Mouse (Mus musculus) midbrain, embryonic 16.5 days (tissue): Measurements from ENCODE around the gene Cybb. TPM values are rescaled to one million over a fixed set of nuclear protein-coding genes. Genes with fewer than 3 reads are reported as not detected.
"Not testable (repeated sequence)": the region's sequence is repeated elsewhere in the genome, so short reads cannot be mapped to it uniquely, and the experiment has no call there.

Experiments
- ATAC-seq: fragments of 200-750 bp; cut with Nextera tagmentation; 2 replicates; pipeline ENCODE4 v1.8.0; 2017; ENCODE audit warnings: moderate TSS enrichment
- H3K27ac ChIP-seq: fragments of 300-500 bp; sonication (generic); 2 replicates; pipeline ENCODE4 v1.5.1; 2014; ENCODE audit warnings: mild to moderate bottlenecking, low read length, mixed read lengths
- H3K27me3 ChIP-seq: fragments of 300-500 bp; sonication (generic); 2 replicates; pipeline ENCODE4 v1.6.1; 2014; ENCODE audit warnings: low read depth, low read length, mixed read lengths; ENCODE audit not compliant: control insufficient read depth, insufficient read depth
- H3K36me3 ChIP-seq: fragments of 300-500 bp; sonication (generic); 2 replicates; pipeline ENCODE4 v1.6.1; 2014; ENCODE audit warnings: mild to moderate bottlenecking, low read length, moderate library complexity, mixed read lengths; ENCODE audit not compliant: control insufficient read depth, insufficient read depth
- H3K4me1 ChIP-seq: fragments of 300-500 bp; sonication (generic); 2 replicates; pipeline ENCODE4 v1.6.1; 2014; ENCODE audit warnings: mild to moderate bottlenecking, low read length, mixed read lengths; ENCODE audit not compliant: control insufficient read depth, insufficient read depth
- H3K4me2 ChIP-seq: fragments of 300-500 bp; sonication (generic); 2 replicates; pipeline ENCODE4 v1.6.1; 2014; ENCODE audit warnings: mild to moderate bottlenecking, low read length, mixed read lengths
- H3K4me3 ChIP-seq: fragments of 300-500 bp; sonication (generic); 2 replicates; pipeline ENCODE4 v1.5.1; 2014; ENCODE audit warnings: low read depth, mild to moderate bottlenecking, low read length, moderate library complexity, mixed read lengths
- H3K9ac ChIP-seq: fragments of 300-500 bp; sonication (generic); 2 replicates; pipeline ENCODE4 v1.6.1; 2014; ENCODE audit warnings: low read depth, low read length, mixed read lengths
- H3K9me3 ChIP-seq: fragments of 300-500 bp; sonication (generic); replicated peaks from 2 replicates; pipeline ENCODE4 v1.6.1; 2014; ENCODE audit warnings: mild to moderate bottlenecking, low read length, mixed read lengths; ENCODE audit not compliant: control insufficient read depth, poor library complexity, severe bottlenecking
- WGBS: fragments of 180-500 bp; shearing (Covaris S2); extraction: QIAGEN DNeasy Blood & Tissue Kit; methylation state at CpG from one replicate; pipeline ENCODE4 v1.1.7; 2014; 5-methylcytosine and 5-hydroxymethylcytosine counted together
- polyA plus RNA-seq: library from polyadenylated mRNA; unstranded; fragments of >200 nt; fragmentation: Nextera tagmentation; extraction: Ambion mirVana; gene quantifications from 2 replicates; pipeline ENCODE4 v1.2.1, GENCODE M21; 2015

Cybb gene
- polyA plus RNA-seq = 0.11 and 0.40 TPM in 2 replicates

DNA sequence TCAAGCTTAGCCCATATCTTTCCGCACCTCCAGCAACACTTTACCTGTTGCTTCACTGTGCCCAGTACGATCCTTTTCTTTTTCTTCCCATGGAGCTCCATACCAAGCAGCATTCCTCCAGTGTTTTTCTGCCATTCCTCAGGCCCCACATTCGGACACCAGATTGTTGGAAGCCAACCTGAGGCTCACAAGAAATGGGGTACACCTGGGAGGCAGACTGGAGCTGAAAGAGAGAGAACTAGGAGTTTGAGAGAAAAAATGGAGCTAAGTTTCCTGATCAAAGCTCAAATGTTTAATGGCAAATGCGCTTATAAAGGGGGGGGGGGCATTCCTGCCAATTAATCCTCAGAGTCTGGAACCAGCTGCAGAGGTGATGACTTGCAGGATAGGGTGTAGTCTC is at the start of gene Cybb:
Gene Cybb (minus strand): TSS at position 101 of the 400 bp plus-strand sequence.
- Histone ChIP-seq H3K36me3 (no peaks in the 10 kb centered on the region), H3K27me3 (no peaks in the 10 kb centered on the region), H3K9ac (no peak within 1 kb of the TSS), H3K4me1 (no peaks in the 10 kb centered on the region), H3K4me3 (no peak within 1 kb of the TSS), H3K4me2 (no peak within 1 kb of the TSS), H3K27ac (no peak within 1 kb of the TSS), H3K9me3 (no peaks in the 10 kb centered on the region)
- 81% methylated on average over 4 of the region's 4 CpGs for WGBS
- no peak for ATAC-seq

DNA sequence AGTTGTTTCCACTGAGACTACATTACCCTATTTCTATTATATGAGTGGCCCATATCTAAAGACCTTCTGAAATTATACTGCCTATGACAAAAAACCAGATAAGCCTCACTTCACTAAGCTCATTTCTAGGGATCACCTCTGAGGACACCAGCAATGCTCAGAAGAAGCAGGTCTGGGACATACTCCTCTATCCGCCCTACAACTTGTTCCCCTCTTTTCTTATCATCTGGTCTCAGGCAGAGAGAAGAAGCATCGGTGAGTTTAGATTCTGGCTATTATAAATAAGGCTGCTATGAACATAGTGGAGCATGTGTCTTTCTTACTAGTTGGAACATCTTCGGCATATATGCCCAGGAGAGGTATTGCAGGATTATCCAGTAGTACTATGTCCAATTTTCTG is 49.3 kb upstream of the Cybb start:
- no peak for ATAC-seq
- no peaks in the 10 kb centered on the region for H3K27me3 ChIP-seq
- 98% methylated on average over 3 of the region's 3 CpGs for WGBS

DNA sequence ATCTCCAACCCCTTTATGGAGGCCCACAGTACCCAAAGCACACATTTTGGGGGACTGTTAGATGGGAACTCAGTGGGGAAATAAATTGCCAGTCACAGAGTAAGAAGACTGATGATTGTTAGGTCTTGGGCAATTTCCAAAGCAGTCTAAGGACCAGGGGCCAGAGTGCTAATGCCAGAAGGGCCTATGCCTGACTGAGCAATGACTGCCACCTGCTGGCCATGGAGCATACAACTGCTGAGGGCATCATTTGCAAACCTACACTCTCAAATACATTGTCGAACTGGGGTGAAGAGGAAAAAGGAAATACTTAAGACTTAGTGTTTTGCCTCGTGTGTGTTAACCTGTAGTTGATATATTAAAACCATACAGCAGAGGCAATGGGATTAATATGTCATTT is 32.4 kb upstream of the Cybb start:
- not testable (repeated sequence) for H3K9ac ChIP-seq, H3K36me3 ChIP-seq, H3K27me3 ChIP-seq, H3K27ac ChIP-seq, H3K4me2 ChIP-seq, H3K4me1 ChIP-seq, H3K9me3 ChIP-seq, H3K4me3 ChIP-seq
- peak; percentile 32; the same call in 1 of the 2 replicates for ATAC-seq
- 42% methylated on average over 2 of the region's 2 CpGs for WGBS

More for the DNA sequence above, 49.3 kb upstream of the Cybb start:
- Histone ChIP-seq H3K4me1 (no peaks in the 10 kb centered on the region), H3K9me3 (no peaks in the 10 kb centered on the region), H3K4me3 (no peak overlapping the region), H3K4me2 (no peak overlapping the region), H3K9ac (no peak overlapping the region), H3K36me3 (no peaks in the 10 kb centered on the region), H3K27ac (no peak overlapping the region)

GRCm38 (mm10) chrX:9517531-9517930 is 30.0 kb upstream of the Cybb start:
- not testable (repeated sequence) for H3K4me1 ChIP-seq, H3K9ac ChIP-seq, H3K9me3 ChIP-seq, H3K4me3 ChIP-seq, H3K4me2 ChIP-seq, H3K36me3 ChIP-seq, H3K27me3 ChIP-seq, ATAC-seq, H3K27ac ChIP-seq

DNA sequence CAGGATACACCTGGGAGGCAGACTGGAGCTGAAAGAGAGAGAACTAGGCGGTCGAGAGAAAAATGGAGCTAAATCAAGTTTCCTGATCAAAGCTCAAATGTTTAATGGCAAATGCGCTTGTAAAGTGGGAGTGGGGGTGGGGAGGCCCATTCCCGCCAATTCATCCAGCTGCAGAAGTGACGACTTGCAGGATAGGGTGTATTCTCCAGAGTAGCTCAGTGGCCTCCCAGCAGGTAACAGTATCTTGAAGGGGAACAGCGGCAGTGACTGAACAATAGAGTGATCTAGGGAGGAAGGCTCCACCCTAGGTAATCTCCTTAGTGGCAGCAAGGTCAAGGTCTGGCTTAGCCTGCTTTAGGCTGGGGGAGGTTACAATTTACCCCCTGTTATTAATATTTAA is 12.5 kb downstream of the Cybb start:
- WGBS = 80% methylated on average over 6 of the region's 6 CpGs
- H3K36me3 ChIP-seq = not testable (repeated sequence)

GRCm38 (mm10) chrX:9474440-9474839 is 13.1 kb downstream of the Cybb start:
- Histone ChIP-seq H3K9me3 (no peaks in the 10 kb centered on the region), H3K36me3 (no peaks in the 10 kb centered on the region), H3K4me3 (no peak overlapping the region), H3K4me2 (no peak overlapping the region), H3K4me1 (no peaks in the 10 kb centered on the region), H3K27ac (no peak overlapping the region), H3K27me3 (no peaks in the 10 kb centered on the region), H3K9ac (no peak overlapping the region)
- no peak for ATAC-seq

More for the DNA sequence above, 12.5 kb downstream of the Cybb start:
- H3K4me1 ChIP-seq, H3K4me3 ChIP-seq, H3K4me2 ChIP-seq, H3K27ac ChIP-seq, H3K9ac ChIP-seq, ATAC-seq, H3K9me3 ChIP-seq, H3K27me3 ChIP-seq: not testable (repeated sequence)

DNA sequence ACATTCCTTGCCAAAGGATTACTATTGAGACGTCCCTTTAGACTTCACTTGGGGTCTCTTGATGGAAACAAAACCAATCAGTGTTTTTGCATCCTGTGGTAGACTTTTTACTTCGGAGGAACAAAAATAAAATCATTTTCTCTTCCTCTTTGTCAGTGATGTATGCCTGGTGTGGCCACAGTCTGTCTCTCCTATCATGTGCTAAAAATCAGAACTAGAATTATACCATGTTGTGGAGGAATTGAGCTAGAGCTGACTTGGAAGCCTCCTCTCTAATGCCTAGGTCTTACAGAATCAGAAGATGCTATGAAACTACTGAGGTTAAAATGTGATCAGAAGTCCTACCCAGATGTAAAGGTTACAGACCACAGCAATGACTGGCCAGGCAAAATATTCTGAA is 13.8 kb downstream of the Cybb start:
- ATAC-seq = no peak
- no peak overlapping the region for H3K4me2 ChIP-seq
- H3K36me3 ChIP-seq = no peaks in the 10 kb centered on the region
- 72% methylated on average over 2 of the region's 2 CpGs for WGBS
- no peaks in the 10 kb centered on the region for H3K9me3 ChIP-seq
- H3K9ac ChIP-seq = no peak overlapping the region
- no peaks in the 10 kb centered on the region for H3K27me3 ChIP-seq
- no peaks in the 10 kb centered on the region for H3K4me1 ChIP-seq
- H3K27ac ChIP-seq = no peak overlapping the region
- H3K4me3 ChIP-seq = no peak overlapping the region

- H3K9me3 ChIP-seq = no peaks in the 10 kb centered on the region
- no peak overlapping the region for H3K4me3 ChIP-seq
- H3K4me2 ChIP-seq = no peak overlapping the region
- no peaks in the 10 kb centered on the region for H3K27me3 ChIP-seq
- H3K27ac ChIP-seq = no peak overlapping the region
- H3K4me1 ChIP-seq = no peaks in the 10 kb centered on the region
- H3K36me3 ChIP-seq = no peaks in the 10 kb centered on the region
- no peak for ATAC-seq
- no peak overlapping the region for H3K9ac ChIP-seq
- 48% methylated on average over 3 of the region's 3 CpGs for WGBS
Measured at GRCm38 (mm10) chrX:9470811-9471388, 16.7 kb downstream of the Cybb start.

DNA sequence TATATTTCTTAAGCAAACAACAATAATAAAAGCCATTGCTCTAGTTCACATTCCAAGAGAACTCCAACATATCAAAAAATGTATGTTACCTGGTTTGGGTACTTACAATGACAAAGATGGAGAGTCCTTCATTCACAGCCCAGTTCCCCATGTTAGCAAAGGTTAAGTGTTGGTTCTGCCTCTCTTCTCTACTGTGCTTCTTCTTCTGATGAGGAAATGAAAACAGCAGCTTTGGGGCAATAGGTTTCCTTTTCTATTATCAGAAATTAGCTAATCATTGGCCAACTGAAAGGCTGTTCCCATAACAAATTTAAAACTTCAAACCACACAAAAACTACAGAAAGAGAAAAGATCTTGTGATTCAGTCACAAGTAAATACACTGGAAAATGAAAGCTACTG is 18.5 kb downstream of the Cybb start:
- Histone ChIP-seq H3K36me3 (no peaks in the 10 kb centered on the region), H3K9ac (no peak overlapping the region), H3K27me3 (no peaks in the 10 kb centered on the region), H3K27ac (no peak overlapping the region), H3K4me3 (no peak overlapping the region), H3K4me1 (no peaks in the 10 kb centered on the region), H3K9me3 (no peaks in the 10 kb centered on the region), H3K4me2 (no peak overlapping the region)
- no peak for ATAC-seq
